Mouse (Mus musculus): ENCODE measurements at regions not wholly inside any gene's neighbourhood (a gene's known extent, or its start where the extent isn't known, plus 50 kb on each side); places are given as distances from the start of the nearest gene placed in this dataset.

- 70% methylated on average over 3 of the region's 3 CpGs for WGBS
- no peaks in the 10 kb centered on the region for H3K4me1 ChIP-seq (ENCODE audit: control insufficient read depth in 2 of 2, insufficient read depth in 2 of 2, low read length in 2 of 2)
- ATAC-seq (ENCODE audit: insufficient number of reproducible peaks, insufficient read depth, low FRiP score, low read depth): no peak
- H3K9me3 ChIP-seq (ENCODE audit: control insufficient read depth, low read length): no peaks in the 10 kb centered on the region
- H3K4me2 ChIP-seq (ENCODE audit: low read length): no peak overlapping the region
- H3K27me3 ChIP-seq (ENCODE audit: control insufficient read depth, insufficient read depth, low read length): no peaks in the 10 kb centered on the region
- no peak overlapping the region for H3K9ac ChIP-seq (ENCODE audit: low read length)
- no peak overlapping the region for H3K27ac ChIP-seq (replicated peaks in 1 of 2; ENCODE audit: control insufficient read depth in 1 of 2, insufficient read depth in 1 of 2, low read depth in 2 of 2, low read length in 2 of 2)
- no peak overlapping the region for H3K4me3 ChIP-seq (ENCODE audit: control insufficient read depth in 1 of 2, insufficient read depth in 1 of 2, low read depth in 1 of 2, low read length in 2 of 2)
- no peaks in the 10 kb centered on the region for H3K36me3 ChIP-seq (ENCODE audit: control insufficient read depth, insufficient read depth, low read length)
Measured at GRCm38 (mm10) chr2:8877855-8878254, 1003.2 kb upstream of the 4930412O13Rik start.

DNA sequence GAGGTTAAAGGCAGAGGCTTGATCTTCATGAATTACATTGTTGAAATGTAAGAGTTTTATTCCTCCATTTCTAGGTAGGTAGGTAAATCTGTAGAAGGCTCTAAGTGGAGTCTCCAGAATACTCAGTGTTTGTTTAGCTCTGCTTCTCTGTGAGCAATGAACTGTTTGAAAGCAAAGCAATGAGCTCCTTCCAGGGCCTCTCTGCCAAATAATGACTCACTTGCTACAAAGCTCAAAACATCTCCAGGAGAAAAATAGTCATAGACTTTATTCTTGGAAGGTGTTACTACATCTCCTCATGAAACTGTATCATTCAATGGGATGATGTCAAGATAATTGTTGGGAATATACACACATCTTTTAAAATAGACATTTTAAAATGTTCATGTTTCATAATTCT lies 968.6 kb upstream of the 4930412O13Rik start:
- no peaks in the 10 kb centered on the region for H3K9me3 ChIP-seq (ENCODE audit: control insufficient read depth, low read length)
- ATAC-seq (ENCODE audit: insufficient number of reproducible peaks, insufficient read depth, low FRiP score, low read depth): no peak
- H3K4me1 ChIP-seq (ENCODE audit: control insufficient read depth in 2 of 2, insufficient read depth in 2 of 2, low read length in 2 of 2): no peaks in the 10 kb centered on the region
- H3K4me3 ChIP-seq (ENCODE audit: control insufficient read depth in 1 of 2, insufficient read depth in 1 of 2, low read depth in 1 of 2, low read length in 2 of 2): no peak overlapping the region
- no peak overlapping the region for H3K9ac ChIP-seq (ENCODE audit: low read length)
- H3K27me3 ChIP-seq (ENCODE audit: control insufficient read depth, insufficient read depth, low read length): no peaks in the 10 kb centered on the region
- H3K36me3 ChIP-seq (ENCODE audit: control insufficient read depth, insufficient read depth, low read length): no peaks in the 10 kb centered on the region
- H3K27ac ChIP-seq (replicated peaks in 1 of 2; ENCODE audit: control insufficient read depth in 1 of 2, insufficient read depth in 1 of 2, low read depth in 2 of 2, low read length in 2 of 2): no peak overlapping the region
- no peak overlapping the region for H3K4me2 ChIP-seq (ENCODE audit: low read length)

DNA sequence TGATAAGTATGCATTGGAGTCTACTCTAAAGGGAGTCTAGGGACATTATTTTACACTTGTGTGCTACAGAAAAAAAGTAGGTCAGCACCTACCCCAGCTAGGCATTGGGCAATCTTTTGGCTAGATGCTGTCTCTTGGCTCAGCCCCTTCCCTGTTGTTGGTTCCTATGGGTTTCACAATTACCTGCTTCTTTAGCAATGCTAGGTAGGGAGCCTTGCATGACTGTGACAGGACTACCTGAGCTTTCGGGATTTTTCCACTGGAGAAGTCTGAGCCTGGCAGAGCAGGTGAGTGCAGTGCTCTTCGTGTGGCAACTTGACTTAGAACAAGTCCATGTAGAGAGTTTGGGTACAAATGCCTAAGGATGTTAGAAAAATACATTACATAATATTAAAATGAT lies 956.2 kb upstream of the 4930412O13Rik start:
- Histone ChIP-seq H3K4me1 (ENCODE audit: control insufficient read depth in 2 of 2, insufficient read depth in 2 of 2, low read length in 2 of 2) (no peaks in the 10 kb centered on the region), H3K36me3 (ENCODE audit: control insufficient read depth, insufficient read depth, low read length) (no peaks in the 10 kb centered on the region), H3K4me3 (ENCODE audit: control insufficient read depth in 1 of 2, insufficient read depth in 1 of 2, low read depth in 1 of 2, low read length in 2 of 2) (no peak overlapping the region), H3K9me3 (ENCODE audit: control insufficient read depth, low read length) (no peaks in the 10 kb centered on the region), H3K9ac (ENCODE audit: low read length) (no peak overlapping the region), H3K4me2 (ENCODE audit: low read length) (no peak overlapping the region), H3K27me3 (ENCODE audit: control insufficient read depth, insufficient read depth, low read length) (no peaks in the 10 kb centered on the region), H3K27ac (replicated peaks in 1 of 2; ENCODE audit: control insufficient read depth in 1 of 2, insufficient read depth in 1 of 2, low read depth in 2 of 2, low read length in 2 of 2) (no peak overlapping the region)
- ATAC-seq (ENCODE audit: insufficient number of reproducible peaks, insufficient read depth, low FRiP score, low read depth): no peak
- 80% methylated on average over 2 of the region's 2 CpGs for WGBS

- Histone ChIP-seq H3K27ac (replicated peaks in 1 of 2; ENCODE audit: control insufficient read depth in 1 of 2, insufficient read depth in 1 of 2, low read depth in 2 of 2, low read length in 2 of 2) (no peak overlapping the region), H3K4me3 (ENCODE audit: control insufficient read depth in 1 of 2, insufficient read depth in 1 of 2, low read depth in 1 of 2, low read length in 2 of 2) (no peak overlapping the region), H3K9ac (ENCODE audit: low read length) (no peak overlapping the region), H3K36me3 (ENCODE audit: control insufficient read depth, insufficient read depth, low read length) (no peaks in the 10 kb centered on the region), H3K4me1 (ENCODE audit: control insufficient read depth in 2 of 2, insufficient read depth in 2 of 2, low read length in 2 of 2) (no peaks in the 10 kb centered on the region), H3K4me2 (ENCODE audit: low read length) (no peak overlapping the region), H3K9me3 (ENCODE audit: control insufficient read depth, low read length) (no peaks in the 10 kb centered on the region), H3K27me3 (ENCODE audit: control insufficient read depth, insufficient read depth, low read length) (no peaks in the 10 kb centered on the region)
- ATAC-seq (ENCODE audit: insufficient number of reproducible peaks, insufficient read depth, low FRiP score, low read depth): no peak
- 76% methylated on average over 7 of the region's 7 CpGs for WGBS
Measured at GRCm38 (mm10) chr2:8941574-8941973, 939.5 kb upstream of the 4930412O13Rik start.

DNA sequence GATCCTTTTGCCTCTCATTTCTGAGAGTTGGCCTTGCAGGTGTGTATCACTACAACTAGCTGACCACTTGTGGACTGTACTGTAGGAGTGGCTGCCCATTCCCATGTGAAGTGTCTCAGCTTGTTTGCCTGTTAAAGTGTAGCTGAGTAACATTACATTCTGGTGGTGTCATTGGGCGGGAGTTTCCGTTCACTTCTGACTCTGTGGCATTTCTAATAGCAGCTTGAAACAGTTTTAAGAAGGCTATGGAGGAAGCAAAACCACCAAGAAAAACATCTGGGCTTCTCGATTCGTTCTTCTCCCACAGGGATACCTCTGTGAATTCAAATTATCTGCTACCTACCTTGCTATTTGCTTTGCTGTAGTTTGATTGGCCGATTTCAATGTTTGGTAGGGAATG lies 922.1 kb upstream of the 4930412O13Rik start:
- Histone ChIP-seq H3K36me3 (ENCODE audit: control insufficient read depth, insufficient read depth, low read length) (no peaks in the 10 kb centered on the region), H3K27ac (replicated peaks in 1 of 2; ENCODE audit: control insufficient read depth in 1 of 2, insufficient read depth in 1 of 2, low read depth in 2 of 2, low read length in 2 of 2) (no peak overlapping the region), H3K4me1 (ENCODE audit: control insufficient read depth in 2 of 2, insufficient read depth in 2 of 2, low read length in 2 of 2) (no peaks in the 10 kb centered on the region), H3K9me3 (ENCODE audit: control insufficient read depth, low read length) (no peaks in the 10 kb centered on the region), H3K4me3 (ENCODE audit: control insufficient read depth in 1 of 2, insufficient read depth in 1 of 2, low read depth in 1 of 2, low read length in 2 of 2) (no peak overlapping the region), H3K9ac (ENCODE audit: low read length) (no peak overlapping the region), H3K27me3 (ENCODE audit: control insufficient read depth, insufficient read depth, low read length) (no peaks in the 10 kb centered on the region), H3K4me2 (ENCODE audit: low read length) (no peak overlapping the region)
- WGBS: 78% methylated on average over 5 of the region's 5 CpGs
- ATAC-seq (ENCODE audit: insufficient number of reproducible peaks, insufficient read depth, low FRiP score, low read depth): no peak

- Histone ChIP-seq H3K27me3 (ENCODE audit: control insufficient read depth, insufficient read depth, low read length) (no peaks in the 10 kb centered on the region), H3K27ac (replicated peaks in 1 of 2; ENCODE audit: control insufficient read depth in 1 of 2, insufficient read depth in 1 of 2, low read depth in 2 of 2, low read length in 2 of 2) (no peak overlapping the region), H3K9ac (ENCODE audit: low read length) (no peak overlapping the region), H3K36me3 (ENCODE audit: control insufficient read depth, insufficient read depth, low read length) (no peaks in the 10 kb centered on the region), H3K4me3 (ENCODE audit: control insufficient read depth in 1 of 2, insufficient read depth in 1 of 2, low read depth in 1 of 2, low read length in 2 of 2) (no peak overlapping the region), H3K4me2 (ENCODE audit: low read length) (no peak overlapping the region), H3K4me1 (ENCODE audit: control insufficient read depth in 2 of 2, insufficient read depth in 2 of 2, low read length in 2 of 2) (no peaks in the 10 kb centered on the region), H3K9me3 (ENCODE audit: control insufficient read depth, low read length) (no peaks in the 10 kb centered on the region)
- WGBS: 77% methylated on average over 1 of the region's 1 CpGs
- ATAC-seq (ENCODE audit: insufficient number of reproducible peaks, insufficient read depth, low FRiP score, low read depth): no peak
Measured at GRCm38 (mm10) chr2:8964952-8965668, 915.9 kb upstream of the 4930412O13Rik start.

- Histone ChIP-seq H3K4me1 (ENCODE audit: control insufficient read depth in 2 of 2, insufficient read depth in 2 of 2, low read length in 2 of 2) (no peaks in the 10 kb centered on the region), H3K27ac (replicated peaks in 1 of 2; ENCODE audit: control insufficient read depth in 1 of 2, insufficient read depth in 1 of 2, low read depth in 2 of 2, low read length in 2 of 2) (no peak overlapping the region), H3K4me2 (ENCODE audit: low read length) (no peak overlapping the region), H3K9me3 (ENCODE audit: control insufficient read depth, low read length) (no peaks in the 10 kb centered on the region), H3K27me3 (ENCODE audit: control insufficient read depth, insufficient read depth, low read length) (no peaks in the 10 kb centered on the region), H3K9ac (ENCODE audit: low read length) (no peak overlapping the region), H3K36me3 (ENCODE audit: control insufficient read depth, insufficient read depth, low read length) (no peaks in the 10 kb centered on the region), H3K4me3 (ENCODE audit: control insufficient read depth in 1 of 2, insufficient read depth in 1 of 2, low read depth in 1 of 2, low read length in 2 of 2) (no peak overlapping the region)
- 77% methylated on average over 6 of the region's 6 CpGs for WGBS
- ATAC-seq (ENCODE audit: insufficient number of reproducible peaks, insufficient read depth, low FRiP score, low read depth): no peak
Measured at GRCm38 (mm10) chr2:8975635-8976034, 905.4 kb upstream of the 4930412O13Rik start.

GRCm38 (mm10) chr2:9012326-9012725 lies 868.7 kb upstream of the 4930412O13Rik start:
- Histone ChIP-seq H3K4me2 (ENCODE audit: low read length) (no peak overlapping the region), H3K4me1 (ENCODE audit: control insufficient read depth in 2 of 2, insufficient read depth in 2 of 2, low read length in 2 of 2) (no peaks in the 10 kb centered on the region), H3K4me3 (ENCODE audit: control insufficient read depth in 1 of 2, insufficient read depth in 1 of 2, low read depth in 1 of 2, low read length in 2 of 2) (no peak overlapping the region), H3K27me3 (ENCODE audit: control insufficient read depth, insufficient read depth, low read length) (no peaks in the 10 kb centered on the region), H3K27ac (replicated peaks in 1 of 2; ENCODE audit: control insufficient read depth in 1 of 2, insufficient read depth in 1 of 2, low read depth in 2 of 2, low read length in 2 of 2) (no peak overlapping the region), H3K9me3 (ENCODE audit: control insufficient read depth, low read length) (no peaks in the 10 kb centered on the region), H3K9ac (ENCODE audit: low read length) (no peak overlapping the region), H3K36me3 (ENCODE audit: control insufficient read depth, insufficient read depth, low read length) (no peaks in the 10 kb centered on the region)
- 63% methylated on average over 2 of the region's 2 CpGs for WGBS
- no peak for ATAC-seq (ENCODE audit: insufficient number of reproducible peaks, insufficient read depth, low FRiP score, low read depth)

Measured in heart, embryonic 14.5 days (tissue).